Mouse (Mus musculus) myocyte (in vitro differentiated cells): Measurements from ENCODE around the gene Olfr24.

Source experiments
- CEBPB ChIP-seq: IDR thresholded peaks from 2 replicates; pipeline ENCODE4 v1.6.1; 2011; ENCODE audit warnings: mild to moderate bottlenecking, moderate library complexity; ENCODE audit not compliant: poor library complexity, insufficient read depth, severe bottlenecking
- E2F4 ChIP-seq: IDR thresholded peaks from one replicate; pipeline ENCODE4 v1.6.1; 2011; ENCODE audit warnings: mild to moderate bottlenecking, control low read depth, moderate library complexity; ENCODE audit not compliant: insufficient read depth
- MYOG ChIP-seq, 3 experiments: IDR thresholded peaks; one replicate each; pipeline ENCODE4 v1.6.1; 2011; ENCODE audit warnings: control low read depth in 2 of 3, low read depth in 2 of 3, mild to moderate bottlenecking in 2 of 3; ENCODE audit not compliant: insufficient read length in 2 of 3, control insufficient read depth in 1 of 3, insufficient read depth in 1 of 3
- POLR2A ChIP-seq: IDR thresholded peaks from one replicate; pipeline ENCODE4 v1.6.1; 2011; ENCODE audit warnings: low read depth, mild to moderate bottlenecking, control low read depth, moderate library complexity; ENCODE audit not compliant: insufficient read length
- POLR2AphosphoS2 ChIP-seq: IDR thresholded peaks from one replicate; pipeline ENCODE4 v1.6.1; 2011; ENCODE audit warnings: low read depth, control low read depth; ENCODE audit not compliant: insufficient read length
- USF1 ChIP-seq: IDR thresholded peaks from one replicate; pipeline ENCODE4 v1.6.1; 2011; ENCODE audit warnings: low read depth, mild to moderate bottlenecking, control low read depth, moderate library complexity

DNA sequence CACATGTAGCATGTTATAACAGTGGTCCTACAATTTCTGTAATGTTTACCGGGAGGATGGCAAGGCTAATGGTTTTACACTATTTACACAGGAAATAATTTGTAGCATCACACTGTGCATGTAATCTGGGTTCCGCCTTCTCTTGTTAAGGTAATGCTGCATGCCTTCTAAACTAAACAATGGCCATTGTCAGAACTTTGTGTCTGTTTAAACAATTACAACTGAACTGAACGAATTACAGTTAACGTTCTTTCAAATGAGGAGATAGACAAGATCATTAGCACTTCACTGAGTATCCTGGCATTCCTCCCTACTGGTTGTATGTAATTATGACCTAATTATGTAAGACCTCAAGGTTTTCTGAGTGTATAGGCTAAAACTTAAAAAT, 41.1 kb downstream of the Olfr24 start:
- no peak for TF ChIP-seq POLR2A
- no peak for TF ChIP-seq POLR2AphosphoS2
- TF ChIP-seq USF1 = no peak
- TF ChIP-seq E2F4 = no peak
- TF ChIP-seq MYOG (IDR thresholded peaks at IDR 0.05; ENCODE audit: control insufficient read depth in 1 of 3, insufficient read depth in 1 of 3, insufficient read length in 2 of 3, low read depth in 2 of 3) = no peak
- TF ChIP-seq CEBPB = no peak
